Mouse (Mus musculus): ENCODE measurements around the gene Spata18.

- no peak for TF ChIP-seq GATA1 (IDR thresholded peaks at IDR 0.05; ENCODE audit: borderline replicate concordance, low read length)
- no peak for TF ChIP-seq FLI1 (IDR thresholded peaks at IDR 0.05; ENCODE audit: low read length)
Measured at GRCm38 (mm10) chr5:73690146-73690545, 39.0 kb downstream of the Spata18 start.
